Mouse (Mus musculus) olfactory bulb, adult 2 months (tissue): ENCODE data around the gene Foxk2.

Source experiments
- CTCF ChIP-seq: fragments of 200-500 bp; IDR thresholded peaks from 2 replicates; pipeline ENCODE4 v1.5.1; 2012; ENCODE audit warnings: low read depth, mild to moderate bottlenecking, low read length, moderate library complexity; ENCODE audit not compliant: insufficient read depth
- POLR2A ChIP-seq: fragments of 200-500 bp; IDR thresholded peaks from 2 replicates; pipeline ENCODE4 v1.6.1; 2012; ENCODE audit warnings: mild to moderate bottlenecking, low read depth, low read length, moderate library complexity; ENCODE audit not compliant: insufficient read depth

- TF ChIP-seq POLR2A (no peak), CTCF (no peak)
Measured at GRCm38 (mm10) chr11:121328206-121328605, 68.4 kb downstream of the Foxk2 start.
